Mouse (Mus musculus) stomach, postnatal 0 days (tissue): ENCODE results near the gene Ehd4. TPM values are rescaled to one million over a fixed set of nuclear protein-coding genes. Genes with fewer than 3 reads are reported as not detected.

Experiments used
- ATAC-seq: fragments of 200-750 bp; cut with Nextera tagmentation; 2 replicates; pipeline ENCODE4 v1.8.0; 2017; ENCODE audit not compliant: low FRiP score, low TSS enrichment
- DNase-seq: peaks from one replicate; pipeline ENCODE4 v3.0.0-alpha.2; 2016; ENCODE audit warnings: low spot score
- H3K27ac ChIP-seq: fragments of 300-500 bp; sonication (generic); replicated peaks from 2 replicates; pipeline ENCODE4 v1.5.1; 2014; ENCODE audit warnings: mild to moderate bottlenecking, control low read depth
- H3K27me3 ChIP-seq: fragments of 300-500 bp; sonication (generic); 2 replicates; pipeline ENCODE4 v1.6.1; 2014; ENCODE audit warnings: low read length; ENCODE audit not compliant: control insufficient read depth, insufficient read depth
- H3K36me3 ChIP-seq: fragments of 300-500 bp; sonication (generic); 2 replicates; pipeline ENCODE4 v1.6.1; 2014; ENCODE audit warnings: low read length, mixed read lengths; ENCODE audit not compliant: control insufficient read depth, insufficient read depth
- H3K4me1 ChIP-seq: fragments of 300-500 bp; sonication (generic); replicated peaks from 2 replicates; pipeline ENCODE4 v1.6.1; 2014; ENCODE audit warnings: antibody characterized with exemption; ENCODE audit not compliant: control insufficient read depth, insufficient read depth
- H3K4me2 ChIP-seq: fragments of 300-500 bp; sonication (generic); replicated peaks from 2 replicates; pipeline ENCODE4 v1.6.1; 2014; ENCODE audit warnings: low read depth, mild to moderate bottlenecking, control low read depth, moderate library complexity
- H3K4me3 ChIP-seq: fragments of 300-500 bp; sonication (generic); 2 replicates; pipeline ENCODE4 v1.5.1; 2014; ENCODE audit warnings: low read depth, low read length, control low read depth
- H3K9ac ChIP-seq: fragments of 300-500 bp; sonication (generic); 2 replicates; pipeline ENCODE4 v1.6.1; 2014; ENCODE audit warnings: mild to moderate bottlenecking, low read length, control low read depth, mixed read lengths
- H3K9me3 ChIP-seq: fragments of 300-500 bp; sonication (generic); 2 replicates; pipeline ENCODE4 v1.6.1; 2016; ENCODE audit warnings: low read length; ENCODE audit not compliant: control insufficient read depth
- CTCF ChIP-seq: IDR thresholded peaks from 2 replicates; pipeline ENCODE4 v1.5.1; 2016; ENCODE audit warnings: antibody characterized with exemption, low read depth, mild to moderate bottlenecking, moderate library complexity
- EP300 ChIP-seq: optimal IDR thresholded peaks from 2 replicates; pipeline ENCODE3; 2016; ENCODE audit warnings: antibody characterized with exemption
- whole genome bisulfite sequencing: fragments of 180-500 bp; shearing (Covaris S2); extraction: QIAGEN DNeasy Blood & Tissue Kit; methylation state at CpG from one replicate; pipeline ENCODE4 v1.1.7; 2014; 5-methylcytosine and 5-hydroxymethylcytosine counted together
- polyA plus RNA-seq: library from polyadenylated mRNA; unstranded; fragments of >200 nt; fragmentation: Nextera tagmentation; extraction: Ambion mirVana; gene quantifications from 2 replicates; pipeline ENCODE4 v1.2.1, GENCODE M21; 2015

The Ehd4 gene
- polyA plus RNA-seq, 1 experiment from 2014 or later: 75.1 TPM

GRCm38 (mm10) chr2:120125461-120125860 is 28.9 kb downstream of the Ehd4 start:
- WGBS: 100% methylated on average over 1 of the region's 1 CpGs
- no peak for ATAC-seq
- H3K4me2 ChIP-seq: no peak overlapping the region

GRCm38 (mm10) chr2:120124946-120125345 is 29.5 kb downstream of the Ehd4 start:
- TF ChIP-seq CTCF (no peak), EP300 (no peak)
- no peak overlapping the region for H3K27ac ChIP-seq
- no peak overlapping the region for H3K4me2 ChIP-seq
- ATAC-seq: no peak
- H3K4me3 ChIP-seq: no peak overlapping the region
- 0 out of 2 replicates have a peak, but pooled peaks cover 3% of the 10 kb centered on the region for H3K36me3 ChIP-seq
- 73% methylated on average over 2 of the region's 2 CpGs for WGBS
- no peak for DNase-seq
- no peaks in the 10 kb centered on the region for H3K9me3 ChIP-seq
- no peaks in the 10 kb centered on the region for H3K27me3 ChIP-seq
- H3K4me1 ChIP-seq: peaks cover 18% of the 10 kb centered on the region
- H3K9ac ChIP-seq: no peak overlapping the region

More at GRCm38 (mm10) chr2:120125461-120125860, 28.9 kb downstream of the Ehd4 start:
- 0 out of 2 replicates have a peak, but pooled peaks cover 3% of the 10 kb centered on the region for H3K36me3 ChIP-seq
- no peaks in the 10 kb centered on the region for H3K27me3 ChIP-seq
- H3K9ac ChIP-seq: no peak overlapping the region
- no peak for TF ChIP-seq CTCF
- TF ChIP-seq EP300: no peak
- no peaks in the 10 kb centered on the region for H3K9me3 ChIP-seq
- DNase-seq: no peak
- no peak overlapping the region for H3K4me3 ChIP-seq
- H3K4me1 ChIP-seq: peaks cover 18% of the 10 kb centered on the region
- no peak overlapping the region for H3K27ac ChIP-seq

- Histone ChIP-seq H3K4me1 (peaks cover 12% of the 10 kb centered on the region), H3K4me3 (no peak overlapping the region), H3K36me3 (0 out of 2 replicates have a peak, but pooled peaks cover 3% of the 10 kb centered on the region), H3K4me2 (no peak overlapping the region), H3K27me3 (no peaks in the 10 kb centered on the region), H3K9ac (no peak overlapping the region), H3K27ac (no peak overlapping the region), H3K9me3 (no peaks in the 10 kb centered on the region)
- WGBS: 68% methylated on average over 1 of the region's 1 CpGs
- TF ChIP-seq EP300: no peak
- TF ChIP-seq CTCF: no peak
- DNase-seq: no peak
- ATAC-seq: no peak
Observed at GRCm38 (mm10) chr2:120124096-120124495, 30.3 kb downstream of the Ehd4 start.

GRCm38 (mm10) chr2:120122983-120123382 is 31.4 kb downstream of the Ehd4 start:
- TF ChIP-seq EP300 (no peak), CTCF (no peak)
- no peaks in the 10 kb centered on the region for H3K27me3 ChIP-seq
- no peak overlapping the region for H3K4me2 ChIP-seq
- no peak overlapping the region for H3K27ac ChIP-seq
- H3K9me3 ChIP-seq: no peaks in the 10 kb centered on the region
- 66% methylated on average over 6 of the region's 6 CpGs for WGBS
- H3K9ac ChIP-seq: no peak overlapping the region
- H3K4me1 ChIP-seq: peaks cover 2% of the 10 kb centered on the region; the same call in 1 of the 2 replicates
- no peak for DNase-seq
- no peak for ATAC-seq
- H3K36me3 ChIP-seq: 0 out of 2 replicates have a peak, but pooled peaks cover 3% of the 10 kb centered on the region
- H3K4me3 ChIP-seq: no peak overlapping the region

- 82% methylated on average over 6 of the region's 6 CpGs for WGBS
- Histone ChIP-seq H3K4me1 (no peaks in the 10 kb centered on the region; the same call in 1 of the 2 replicates), H3K27me3 (no peaks in the 10 kb centered on the region), H3K27ac (no peak overlapping the region), H3K9ac (no peak overlapping the region), H3K4me2 (no peak overlapping the region), H3K4me3 (no peak overlapping the region), H3K9me3 (no peaks in the 10 kb centered on the region), H3K36me3 (0 out of 2 replicates have a peak, but pooled peaks cover 2% of the 10 kb centered on the region)
- ATAC-seq (no peak), DNase-seq (no peak)
- TF ChIP-seq EP300 (no peak), CTCF (no peak)
Observed at GRCm38 (mm10) chr2:120117346-120117745, 37.1 kb downstream of the Ehd4 start.

- WGBS: 53% methylated on average over 1 of the region's 1 CpGs
- DNase-seq (no peak), ATAC-seq (no peak)
- no peak overlapping the region for H3K9ac ChIP-seq
- H3K4me3 ChIP-seq: no peak overlapping the region
- H3K27me3 ChIP-seq: no peaks in the 10 kb centered on the region
- no peak overlapping the region for H3K4me2 ChIP-seq
- TF ChIP-seq CTCF (no peak), EP300 (no peak)
- no peaks in the 10 kb centered on the region for H3K9me3 ChIP-seq
- H3K27ac ChIP-seq: no peak overlapping the region
- peaks cover 4% of the 10 kb centered on the region; the same call in 1 of the 2 replicates for H3K4me1 ChIP-seq
- H3K36me3 ChIP-seq: 0 out of 2 replicates have a peak, but pooled peaks cover 2% of the 10 kb centered on the region
Observed at GRCm38 (mm10) chr2:120116362-120116761, 38.0 kb downstream of the Ehd4 start.
